Mouse (Mus musculus) bone marrow macrophage, adult 2 months (primary cell): ENCODE measurements around the gene Gm11627.

Experiments used
- CTCF ChIP-seq: IDR thresholded peaks from 2 replicates; pipeline ENCODE4 v1.5.1; 2012; ENCODE audit warnings: low read depth, mild to moderate bottlenecking, low read length, moderate library complexity
- POLR2A ChIP-seq: IDR thresholded peaks from 2 replicates; pipeline ENCODE4 v1.6.1; 2012; ENCODE audit warnings: mild to moderate bottlenecking, low read depth, low read length, borderline replicate concordance

DNA sequence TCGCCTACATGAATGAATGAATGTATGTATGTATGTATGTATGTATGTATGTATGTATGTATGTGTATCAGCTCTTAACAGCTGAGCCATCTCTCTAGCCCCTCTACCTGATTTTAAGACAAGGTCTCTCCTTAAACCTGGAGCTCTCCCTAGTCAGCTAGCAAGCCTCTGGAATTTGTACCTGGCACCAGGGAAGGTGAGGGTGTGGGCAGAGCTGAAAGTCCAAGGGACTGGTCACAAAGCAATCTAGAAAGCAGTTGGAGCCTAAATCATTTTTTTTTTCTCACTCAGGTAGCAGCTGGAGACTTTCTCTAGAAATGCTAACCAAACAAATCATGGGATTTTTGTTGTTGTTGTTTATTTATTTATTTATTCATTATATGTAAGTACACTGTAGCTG, 21.9 kb downstream of the Gm11627 start:
- TF ChIP-seq CTCF = no peak
- no peak for TF ChIP-seq POLR2A
